Mouse (Mus musculus) embryonic stem cell, embryonic (primary cell): ENCODE results near the gene Suz12.

Experiments used
- CTCF ChIA-PET, 4 experiments: fragments of 300-600 bp in 2 of 4; fragments of 350-600 bp in 2 of 4; sonication (Branson Sonifier 250); formaldehyde crosslinking; loops; one replicate each; lab custom pipeline; 2022; ENCODE audit warnings: inconsistent platforms in 2 of 4; lab: Charles Lee
- POLR2A ChIA-PET, 4 experiments: fragments of 300-600 bp in 2 of 4; fragments of 350-600 bp in 2 of 4; sonication (Branson Sonifier 250); formaldehyde crosslinking; loops; one replicate each; lab custom pipeline; 2022; ENCODE audit warnings: antibody characterized with exemption in 4 of 4, inconsistent platforms in 1 of 4; lab: Charles Lee

Suz12 gene

GRCm38 (mm10) chr11:80043419-80043817 is 50.5 kb downstream of the Suz12 start:
- ChIA-PET POLR2A (interaction anchor here (0.7 to 5.4 kb wide), 19 partner anchors 8 to 439 kb away, joined by 3 to 29 read pairs (median 3); partner anchors contain the start of genes Rnf135 (in 2 of the 4), Crlf3 (in 1 of the 4) and Psmd11 (in 1 of the 4)), CTCF (interaction anchor here (0.5 to 2.4 kb wide), 26 partner anchors 8 to 418 kb away, joined by 3 to 19 read pairs (median 4); partner anchors contain the start of gene Crlf3 (in 1 of the 4))

GRCm38 (mm10) chr11:80046856-80047255 is 54.0 kb downstream of the Suz12 start:
- CTCF ChIA-PET: interaction anchor here in 2 of 4 experiments (0.5 to 0.7 kb wide), 2 partner anchors 22 to 162 kb away, joined by 3 to 5 read pairs; partner anchors contain the start of gene Rhot1 (in 1 of the 2)
- POLR2A ChIA-PET: interaction anchor here in 2 of 4 experiments (0.7 to 2.0 kb wide), 10 partner anchors 9 to 34 kb away, joined by 3 to 9 read pairs (median 4); partner anchors contain the start of gene Crlf3 (in 1 of the 2)

GRCm38 (mm10) chr11:80050088-80050487 is 57.2 kb downstream of the Suz12 start:
- ChIA-PET CTCF (interaction anchor here in 1 of 4 experiments (1.6 kb wide), 1 partner anchor 7 kb away, joined by 8 read pairs; no protein-coding TSS in a partner anchor), POLR2A (interaction anchor here in 2 of 4 experiments (0.5 to 4.2 kb wide), 11 partner anchors 8 to 472 kb away, joined by 3 to 16 read pairs (median 6); partner anchors contain the start of gene Crlf3 (in 1 of the 2))

GRCm38 (mm10) chr11:80052456-80052855 is 59.5 kb downstream of the Suz12 start:
- CTCF ChIA-PET: interaction anchor here in 2 of 4 experiments (1.0 kb wide), 2 partner anchors 9 to 10 kb away, joined by 3 read pairs; no protein-coding TSS in a partner anchor
- POLR2A ChIA-PET: interaction anchor here in 2 of 4 experiments (0.5 to 4.2 kb wide), 12 partner anchors 9 to 76 kb away, joined by 3 to 16 read pairs (median 3); partner anchors contain the start of gene Crlf3 (in 2 of the 2)

GRCm38 (mm10) chr11:80053171-80053570 is 60.3 kb downstream of the Suz12 start:
- ChIA-PET CTCF (interaction anchor here in 1 of 4 experiments (1.0 kb wide), 1 partner anchor 10 kb away, joined by 3 read pairs; no protein-coding TSS in a partner anchor), POLR2A (interaction anchor here in 2 of 4 experiments (1.0 to 4.6 kb wide), 8 partner anchors 10 to 77 kb away, joined by 3 to 29 read pairs (median 4); partner anchors contain the start of gene Crlf3 (in 2 of the 2))

GRCm38 (mm10) chr11:80054659-80055058 is 61.8 kb downstream of the Suz12 start:
- ChIA-PET CTCF (interaction anchor here in 2 of 4 experiments (0.9 to 1.5 kb wide), 2 partner anchors 12 to 139 kb away, joined by 3 read pairs; no protein-coding TSS in a partner anchor), POLR2A (interaction anchor here in 2 of 4 experiments (1.1 to 4.6 kb wide), 10 partner anchors 10 to 129 kb away, joined by 3 to 29 read pairs (median 7); partner anchors contain the start of genes Crlf3 (in 2 of the 2), Atad5 (in 1 of the 2) and Rnf135 (in 1 of the 2))

- CTCF ChIA-PET: interaction anchor here in 2 of 4 experiments (0.6 to 1.5 kb wide), 3 partner anchors 10 to 340 kb away, joined by 3 read pairs; no protein-coding TSS in a partner anchor
- POLR2A ChIA-PET: interaction anchor here in 2 of 4 experiments (0.8 to 4.6 kb wide), 12 partner anchors 9 to 128 kb away, joined by 3 to 29 read pairs (median 6); partner anchors contain the start of genes Crlf3 (in 2 of the 2) and Rnf135 (in 1 of the 2)
Measured at GRCm38 (mm10) chr11:80056141-80056540, 63.2 kb downstream of the Suz12 start.

GRCm38 (mm10) chr11:80062159-80062558 is 69.3 kb downstream of the Suz12 start:
- ChIA-PET POLR2A (interaction anchor here in 2 of 4 experiments (0.6 to 1.6 kb wide), 4 partner anchors 10 to 19 kb away, joined by 3 to 6 read pairs (median 5); partner anchors contain the start of gene Crlf3 (in 1 of the 2)), CTCF (interaction anchor here in 1 of 4 experiments (1.0 to 1.3 kb wide), 2 partner anchors 19 to 121 kb away, joined by 3 read pairs; partner anchors contain the start of gene Rnf135)

GRCm38 (mm10) chr11:80066373-80066772 is 73.5 kb downstream of the Suz12 start:
- ChIA-PET CTCF (interaction anchor here in 2 of 4 experiments (0.6 to 1.3 kb wide), 4 partner anchors 11 to 239 kb away, joined by 3 to 5 read pairs (median 4); no protein-coding TSS in a partner anchor), POLR2A (interaction anchor here in 3 of 4 experiments (0.6 to 6.9 kb wide), 14 partner anchors 9 to 322 kb away, joined by 3 to 39 read pairs (median 4); partner anchors contain the start of gene Crlf3 (in 1 of the 3))

- CTCF ChIA-PET: interaction anchor here in 2 of 4 experiments (0.6 to 1.1 kb wide), 3 partner anchors 55 to 452 kb away, joined by 3 to 4 read pairs (median 3); no protein-coding TSS in a partner anchor
- POLR2A ChIA-PET: interaction anchor here in 3 of 4 experiments (0.7 to 6.9 kb wide), 11 partner anchors 8 to 116 kb away, joined by 3 to 39 read pairs (median 4); partner anchors contain the start of genes Crlf3 (in 2 of the 3), Rnf135 (in 1 of the 3) and Utp6 (in 1 of the 3)
Measured at GRCm38 (mm10) chr11:80067558-80067957, 74.7 kb downstream of the Suz12 start.

- ChIA-PET POLR2A (interaction anchor here in 3 of 4 experiments (0.8 to 6.9 kb wide), 11 partner anchors 8 to 27 kb away, joined by 3 to 39 read pairs (median 4); partner anchors contain the start of gene Crlf3 (in 3 of the 3)), CTCF (no interaction called here)
Measured at GRCm38 (mm10) chr11:80069815-80070214, 76.9 kb downstream of the Suz12 start.

GRCm38 (mm10) chr11:80071039-80071438 is 78.1 kb downstream of the Suz12 start:
- CTCF ChIA-PET: interaction anchor here in 2 of 4 experiments (0.5 kb wide), 2 partner anchors 478 to 1194 kb away, joined by 3 to 5 read pairs; no protein-coding TSS in a partner anchor
- POLR2A ChIA-PET: interaction anchor here in 3 of 4 experiments (1.5 to 6.9 kb wide), 7 partner anchors 9 to 28 kb away, joined by 4 to 39 read pairs (median 11); partner anchors contain the start of gene Crlf3 (in 3 of the 3)

GRCm38 (mm10) chr11:80072365-80072764 is 79.5 kb downstream of the Suz12 start:
- POLR2A ChIA-PET: interaction anchor here (0.6 to 4.2 kb wide), 21 partner anchors 8 to 1951 kb away, joined by 3 to 26 read pairs (median 4); partner anchors contain the start of genes Crlf3 (in 3 of the 4), Rnf135 (in 1 of the 4) and Utp6 (in 1 of the 4)

GRCm38 (mm10) chr11:80075608-80076277 is 82.8 kb downstream of the Suz12 start:
- ChIA-PET POLR2A (interaction anchor here (0.6 to 5.2 kb wide), 9 partner anchors 8 to 133 kb away, joined by 3 to 38 read pairs (median 3); partner anchors contain the start of gene Rnf135 (in 1 of the 4)), CTCF (no interaction called here)

More at GRCm38 (mm10) chr11:80072365-80072764, 79.5 kb downstream of the Suz12 start:
- CTCF ChIA-PET: interaction anchor here in 2 of 4 experiments (0.7 to 1.2 kb wide), 5 partner anchors 12 to 121 kb away, joined by 3 to 5 read pairs (median 3); no protein-coding TSS in a partner anchor

- ChIA-PET POLR2A (interaction anchor here in 2 of 4 experiments (0.7 to 5.2 kb wide), 6 partner anchors 11 to 131 kb away, joined by 3 to 38 read pairs (median 3); partner anchors contain the start of gene Rhot1 (in 1 of the 2)), CTCF (interaction anchor here in 1 of 4 experiments (1.1 kb wide), 1 partner anchor 37 kb away, joined by 3 read pairs; no protein-coding TSS in a partner anchor)
Measured at GRCm38 (mm10) chr11:80077784-80078545, 85.1 kb downstream of the Suz12 start.

- ChIA-PET CTCF (interaction anchor here in 1 of 4 experiments (1.1 kb wide), 1 partner anchor 38 kb away, joined by 3 read pairs; no protein-coding TSS in a partner anchor), POLR2A (interaction anchor here in 2 of 4 experiments (1.0 to 5.2 kb wide), 7 partner anchors 9 to 131 kb away, joined by 3 to 38 read pairs (median 3); partner anchors contain the start of genes Rhot1 (in 1 of the 2) and Suz12 (in 1 of the 2))
Measured at GRCm38 (mm10) chr11:80078831-80079230, 85.9 kb downstream of the Suz12 start.
